Mouse (Mus musculus) urinary bladder, postnatal 14 days (tissue): ENCODE measurements at regions not wholly inside any gene's neighbourhood (a gene's known extent, or its start where the extent isn't known, plus 50 kb on each side); places are given as distances from the start of the nearest gene placed in this dataset.

Experiments
- DNase-seq: peaks from one replicate; pipeline ENCODE4 v3.0.0; 2021; ENCODE audit warnings: low spot score

- no peak for DNase-seq
These were observed 320.8 kb upstream of the Cd180 start for GRCm38 (mm10) chr13:102372451-102373082.

GRCm38 (mm10) chr13:102380667-102381066 lies 312.7 kb upstream of the Cd180 start:
- DNase-seq: no peak

GRCm38 (mm10) chr13:102391911-102392310 lies 301.4 kb upstream of the Cd180 start:
- DNase-seq: no peak

DNA sequence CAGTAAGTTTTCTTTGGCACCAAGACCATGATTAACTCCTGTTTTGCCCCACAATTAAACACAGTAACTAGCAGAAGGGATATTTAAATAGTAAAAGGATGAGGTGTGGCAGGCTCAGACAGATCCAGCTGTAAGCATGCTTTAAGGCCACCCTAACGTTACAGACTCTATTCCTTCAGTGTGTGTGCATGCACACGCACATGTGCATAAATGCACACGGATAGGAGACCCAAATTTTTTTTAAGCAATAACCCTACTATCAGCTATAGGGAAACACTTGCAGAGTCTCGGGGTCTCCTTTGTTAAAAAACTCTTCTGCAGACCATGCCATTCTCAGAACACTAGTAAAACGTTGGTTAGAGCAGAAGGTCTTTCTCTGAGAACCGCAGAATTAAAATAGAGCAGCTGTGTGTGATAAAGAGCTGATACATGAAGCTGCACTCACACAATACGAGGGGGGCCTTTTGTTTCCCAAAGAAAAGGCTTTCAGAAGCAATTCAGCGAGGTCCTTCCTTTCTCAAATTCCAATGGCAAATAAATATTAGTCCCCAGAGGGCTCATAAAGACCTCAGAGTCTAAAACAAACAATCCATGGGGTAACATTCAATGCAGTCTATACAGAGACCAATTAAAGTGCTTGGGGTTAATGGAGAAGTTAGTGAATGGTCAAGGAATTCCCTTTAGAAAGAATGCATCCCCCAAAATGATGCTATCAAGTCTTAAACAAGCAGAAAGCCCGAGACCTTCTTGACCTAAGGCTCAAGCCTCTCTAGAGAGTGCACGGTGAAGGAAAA lies 300.3 kb upstream of the Cd180 start:
- no peak for DNase-seq

DNA sequence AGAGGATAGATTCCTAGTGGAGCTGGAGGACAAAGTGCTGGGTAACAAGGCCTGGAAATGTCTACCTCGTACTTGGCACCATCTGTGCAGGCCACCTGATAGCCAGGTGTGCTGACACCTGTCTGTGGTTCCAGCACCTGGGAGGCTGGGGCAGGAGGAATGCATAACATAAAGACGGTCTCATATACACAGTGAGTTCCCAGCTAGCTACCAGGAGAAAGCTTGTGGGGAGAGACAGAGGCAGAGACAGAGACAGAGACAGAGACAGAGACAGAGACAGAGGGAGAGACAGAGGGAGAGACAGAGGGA lies 299.7 kb upstream of the Cd180 start:
- DNase-seq: no peak

- DNase-seq: no peak
These were observed 299.3 kb upstream of the Cd180 start for GRCm38 (mm10) chr13:102394057-102394456.

GRCm38 (mm10) chr13:102397411-102397810 lies 295.9 kb upstream of the Cd180 start:
- no peak for DNase-seq

DNA sequence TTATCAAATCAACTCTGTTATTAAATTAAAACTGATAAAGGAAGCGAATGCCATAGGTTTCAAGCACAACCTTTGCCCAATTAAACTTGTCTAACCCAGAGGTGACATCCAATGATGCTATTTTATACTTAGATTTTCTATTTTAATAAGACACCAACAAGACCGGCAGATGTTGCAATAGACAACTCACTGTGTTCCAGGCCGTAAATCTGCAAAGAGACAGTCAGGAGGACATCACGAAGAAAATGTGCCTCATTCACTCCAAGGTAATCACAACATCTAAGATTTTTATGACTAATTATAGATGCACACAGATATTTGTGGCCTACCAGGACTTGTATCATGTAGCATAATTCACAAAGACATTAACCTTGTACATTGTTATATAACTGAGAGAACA lies 281.5 kb upstream of the Cd180 start:
- DNase-seq: no peak

- no peak for DNase-seq
These were observed 258.9 kb upstream of the Cd180 start for GRCm38 (mm10) chr13:102434372-102434954.

- DNase-seq: no peak
These were observed 250.7 kb upstream of the Cd180 start for GRCm38 (mm10) chr13:102442676-102443075.

DNA sequence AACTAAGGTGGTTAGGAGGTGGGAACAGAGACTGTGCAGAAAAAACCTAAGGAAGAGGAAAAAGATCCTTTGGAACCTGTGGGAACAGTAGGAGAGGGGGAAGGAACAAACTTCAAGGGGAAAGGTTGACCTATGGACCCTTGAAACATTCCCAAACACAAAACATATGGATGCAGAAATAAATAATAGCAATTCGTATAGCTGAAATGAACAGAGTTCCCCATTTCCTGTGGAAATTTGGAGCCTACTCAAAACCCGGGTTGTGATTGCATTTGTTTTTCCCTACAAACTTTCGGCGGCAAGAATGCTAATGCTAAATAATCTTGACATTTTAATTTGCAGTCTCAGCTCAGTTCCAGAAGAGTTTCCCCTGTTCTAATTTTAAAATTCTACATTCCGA lies 246.0 kb upstream of the Cd180 start:
- no peak for DNase-seq

DNA sequence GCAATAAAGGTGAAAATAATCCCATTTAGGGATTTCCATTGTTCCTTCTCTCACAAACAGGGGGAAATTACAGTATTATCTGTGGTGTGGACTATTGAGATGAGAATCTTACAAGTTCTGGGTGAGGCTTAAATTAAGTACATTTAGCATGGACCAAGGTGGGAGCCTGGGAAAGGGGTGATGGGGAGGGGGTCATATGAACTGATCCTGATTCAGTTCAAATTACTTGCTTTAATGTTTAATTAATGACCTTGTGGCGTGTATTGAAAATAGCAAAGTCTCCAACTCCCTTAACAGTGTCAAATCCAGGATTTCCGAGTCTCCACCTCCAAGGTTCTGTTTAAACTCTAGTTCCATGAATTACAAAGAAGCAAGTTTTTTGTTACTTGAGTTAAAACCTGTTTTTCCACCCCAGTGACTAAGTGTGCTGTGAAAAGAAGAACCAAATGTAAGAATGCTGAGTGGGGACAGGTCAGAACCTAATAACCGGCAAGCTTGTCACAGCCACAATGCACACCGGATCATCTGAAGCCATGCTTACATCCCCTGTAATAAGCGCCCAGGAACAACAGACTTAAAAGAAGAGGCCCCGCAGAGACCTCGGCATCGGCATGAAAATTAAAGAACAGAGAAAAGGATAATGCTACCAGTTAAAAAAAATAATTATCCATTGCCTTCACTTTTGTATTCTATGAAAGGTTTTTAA lies 243.8 kb upstream of the Cd180 start:
- DNase-seq: no peak

GRCm38 (mm10) chr13:102451176-102451575 lies 242.2 kb upstream of the Cd180 start:
- no peak for DNase-seq

DNA sequence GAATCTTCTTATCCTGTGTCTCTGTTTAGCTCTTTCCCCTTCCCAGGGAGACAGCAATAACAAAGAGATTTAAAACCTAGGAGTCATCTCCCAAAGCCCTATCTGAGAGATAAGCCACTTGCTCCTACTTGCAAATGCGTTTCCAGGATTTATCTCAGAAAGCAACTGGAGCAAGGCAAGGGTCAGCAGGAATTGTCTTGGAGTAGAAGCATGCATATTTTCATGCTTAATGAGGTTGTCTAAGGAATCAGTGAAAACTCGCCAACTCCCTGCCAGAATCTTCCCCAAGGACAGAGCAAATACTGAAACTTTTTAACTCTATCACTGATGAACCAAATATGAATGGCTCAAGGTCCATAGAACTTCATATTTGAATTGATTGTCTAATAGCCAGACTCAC lies 234.6 kb upstream of the Cd180 start:
- DNase-seq: no peak

DNA sequence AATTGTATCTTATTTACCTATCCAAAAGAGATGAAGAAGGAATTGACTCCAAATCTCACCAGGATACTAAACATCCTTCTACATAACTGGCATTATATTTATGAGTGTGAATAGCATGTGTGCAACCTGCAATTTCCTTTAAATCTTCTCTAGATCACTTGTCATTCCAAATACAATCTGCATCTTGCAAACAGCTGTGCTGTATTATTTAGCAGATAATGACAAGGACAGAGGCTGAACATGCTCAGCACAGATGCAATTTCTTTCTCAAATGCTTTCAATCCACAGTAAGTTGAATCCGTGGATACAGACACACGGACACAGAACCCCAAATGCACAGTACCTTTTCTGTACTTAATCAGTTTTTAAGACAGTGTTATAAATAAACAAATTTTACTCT lies 229.4 kb upstream of the Cd180 start:
- DNase-seq: no peak

GRCm38 (mm10) chr13:102481906-102482305 lies 211.5 kb upstream of the Cd180 start:
- DNase-seq: no peak

GRCm38 (mm10) chr13:102482451-102482850 lies 210.9 kb upstream of the Cd180 start:
- DNase-seq: no peak

DNA sequence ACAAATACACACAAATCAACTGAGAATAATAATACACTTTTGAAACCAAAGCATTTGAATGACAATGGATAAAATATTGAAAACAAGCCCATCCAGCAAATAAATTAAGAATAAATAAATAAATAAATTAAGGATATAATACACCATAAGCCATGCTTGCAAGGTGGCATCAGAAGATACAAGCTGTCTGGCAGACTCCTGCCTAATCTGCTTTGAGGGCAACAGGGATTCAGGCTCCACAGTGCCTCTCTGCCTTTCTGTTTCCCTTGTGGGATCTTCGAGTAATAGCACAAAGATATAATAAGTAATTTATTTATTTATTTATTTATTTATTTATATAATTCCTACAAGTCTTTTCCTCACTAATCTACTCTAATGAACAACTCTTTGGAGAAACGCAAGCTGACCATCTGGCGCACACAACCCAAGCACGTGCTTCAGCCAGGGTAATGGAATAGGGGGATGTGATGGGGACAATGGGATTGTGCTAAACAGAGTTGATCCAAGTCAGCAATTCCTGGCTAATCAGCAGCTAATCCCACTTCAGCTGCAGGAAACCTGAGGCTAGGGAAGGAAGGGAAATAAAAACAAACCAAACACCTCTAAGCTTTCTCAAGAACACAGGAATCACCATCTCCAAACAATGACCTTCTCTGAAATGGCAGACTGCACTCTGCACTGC lies 205.8 kb upstream of the Cd180 start:
- DNase-seq: no peak

GRCm38 (mm10) chr13:102491370-102491769 lies 202.0 kb upstream of the Cd180 start:
- peak; percentile 29 for DNase-seq

DNA sequence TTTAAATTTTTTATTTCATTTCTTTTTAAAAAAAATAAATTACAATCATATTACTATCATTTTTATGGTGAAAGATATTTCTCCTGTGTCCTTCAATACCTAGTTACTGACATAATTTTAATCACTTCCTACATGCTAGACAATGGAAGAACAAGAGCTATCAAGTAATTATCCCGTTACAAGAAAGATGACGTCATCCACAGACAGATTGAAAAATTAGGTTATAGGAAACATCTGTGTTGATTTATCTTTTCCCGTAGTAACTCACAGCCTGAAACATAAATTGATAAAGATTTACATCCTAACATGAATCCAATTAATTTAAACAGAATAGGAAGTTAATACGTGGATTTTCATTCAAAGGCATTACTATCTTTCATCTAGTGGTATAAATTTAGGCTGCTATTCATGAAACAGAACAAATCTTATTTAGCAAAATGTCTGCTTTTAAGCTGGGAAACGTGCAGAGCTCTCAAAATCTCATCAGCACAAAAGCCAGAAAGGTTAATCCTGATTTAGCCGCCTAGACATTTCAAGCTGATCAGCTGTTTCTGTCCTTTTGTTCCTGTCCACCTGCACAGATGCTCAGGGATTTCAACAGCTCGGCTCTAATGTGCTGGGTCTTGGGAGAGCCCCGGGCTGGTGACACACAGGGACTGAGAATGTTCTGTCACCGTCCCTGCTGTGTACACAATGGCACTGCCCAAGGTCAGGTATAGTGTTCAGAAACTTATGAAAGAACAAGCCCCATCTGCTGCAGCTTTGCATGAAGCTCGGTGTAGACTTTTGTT lies 189.0 kb upstream of the Cd180 start:
- no peak for DNase-seq

- DNase-seq: no peak
These were observed 186.1 kb upstream of the Cd180 start for GRCm38 (mm10) chr13:102507226-102507625.

GRCm38 (mm10) chr13:102507916-102508315 lies 185.4 kb upstream of the Cd180 start:
- DNase-seq: no peak
